Mouse (Mus musculus) liver, embryonic 16.5 days (tissue): ENCODE results near the gene Krt12. TPM values are rescaled to one million over a fixed set of nuclear protein-coding genes. Genes with fewer than 3 reads are reported as not detected.

Experiments used
- ATAC-seq: fragments of 200-750 bp; cut with Nextera tagmentation; 2 replicates; pipeline ENCODE4 v1.8.0; 2017; ENCODE audit warnings: low read depth, mild to moderate bottlenecking, moderate number of reproducible peaks, moderate library complexity
- H3K27ac ChIP-seq: fragments of 300-500 bp; sonication (generic); 2 replicates; pipeline ENCODE4 v1.5.1; 2014; ENCODE audit warnings: mild to moderate bottlenecking, low read length
- H3K27me3 ChIP-seq: fragments of 300-500 bp; sonication (generic); 2 replicates; pipeline ENCODE4 v1.6.1; 2014; ENCODE audit warnings: low read depth, low read length, mixed read lengths; ENCODE audit not compliant: control insufficient read depth, insufficient read depth
- H3K36me3 ChIP-seq: fragments of 300-500 bp; sonication (generic); 2 replicates; pipeline ENCODE4 v1.6.1; 2014; ENCODE audit warnings: mild to moderate bottlenecking; ENCODE audit not compliant: control insufficient read depth, insufficient read depth
- H3K4me1 ChIP-seq: fragments of 300-500 bp; sonication (generic); 2 replicates; pipeline ENCODE4 v1.6.1; 2014; ENCODE audit warnings: low read depth, low read length, mixed read lengths; ENCODE audit not compliant: control insufficient read depth
- H3K4me2 ChIP-seq: fragments of 300-500 bp; sonication (generic); 2 replicates; pipeline ENCODE4 v1.6.1; 2014; ENCODE audit warnings: low read depth, low read length, mixed read lengths
- H3K4me3 ChIP-seq: fragments of 300-500 bp; sonication (generic); 2 replicates; pipeline ENCODE4 v1.5.1; 2014; ENCODE audit warnings: low read depth, mild to moderate bottlenecking, low read length
- H3K9ac ChIP-seq: fragments of 300-500 bp; sonication (generic); 2 replicates; pipeline ENCODE4 v1.6.1; 2014; ENCODE audit warnings: low read depth, low read length
- H3K9me3 ChIP-seq: fragments of 300-500 bp; sonication (generic); replicated peaks from 2 replicates; pipeline ENCODE4 v1.6.1; 2016; ENCODE audit warnings: low read length; ENCODE audit not compliant: control insufficient read depth
- WGBS: fragments of 180-500 bp; shearing (Covaris S2); extraction: QIAGEN DNeasy Blood & Tissue Kit; methylation state at CpG from one replicate; pipeline ENCODE4 v1.1.7; 2014; ENCODE audit not compliant: insufficient replicate concordance; 5-methylcytosine and 5-hydroxymethylcytosine counted together
- polyA plus RNA-seq: library from polyadenylated mRNA; unstranded; fragments of >200 nt; fragmentation: Nextera tagmentation; extraction: Ambion mirVana; gene quantifications from 2 replicates; pipeline ENCODE4 v1.2.1, GENCODE M21; 2015

Krt12 gene
- polyA plus RNA-seq, result 0.05 TPM in 1 of 2 replicates, not detected in the other

GRCm38 (mm10) chr11:99422159-99422558, at the start of gene Krt12:
TSS of gene Krt12 (minus strand) at chr11:99422259.
- no peak within 1 kb of the TSS for H3K9ac ChIP-seq

DNA sequence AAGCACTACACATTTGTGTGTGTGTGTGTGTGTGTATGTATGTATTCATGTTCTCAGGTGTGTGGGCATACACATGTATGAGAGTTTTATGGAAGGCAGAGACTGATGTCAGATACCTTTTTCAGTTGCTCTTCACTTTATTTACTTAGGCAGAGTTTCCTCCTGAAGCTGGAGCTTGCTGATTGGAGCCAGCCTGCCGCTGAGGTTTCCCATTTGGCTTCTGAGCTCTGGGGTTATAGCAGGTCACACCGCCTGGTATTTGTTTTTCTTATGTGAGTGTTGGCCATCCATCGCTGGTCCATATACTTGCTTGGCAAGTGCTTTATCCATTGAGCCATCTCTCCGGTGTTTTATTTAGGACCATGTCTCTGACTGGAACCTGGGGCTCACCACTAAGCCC, 47.2 kb upstream of the Krt12 start:
- no peaks in the 10 kb centered on the region for H3K4me1 ChIP-seq
- H3K36me3 ChIP-seq, result no peaks in the 10 kb centered on the region
- H3K4me2 ChIP-seq, result no peak overlapping the region
- WGBS, result 62% methylated on average over 4 of the region's 4 CpGs
- ATAC-seq, result no peak
- H3K27ac ChIP-seq, result no peak overlapping the region
- H3K27me3 ChIP-seq, result no peaks in the 10 kb centered on the region
- H3K9me3 ChIP-seq, result no peaks in the 10 kb centered on the region
- no peak overlapping the region for H3K9ac ChIP-seq
- H3K4me3 ChIP-seq, result no peak overlapping the region

More at GRCm38 (mm10) chr11:99422159-99422558, at the start of gene Krt12:
- Histone ChIP-seq H3K27me3 (no peaks in the 10 kb centered on the region), H3K4me3 (no peak within 1 kb of the TSS), H3K36me3 (no peaks in the 10 kb centered on the region), H3K27ac (no peak within 1 kb of the TSS), H3K9me3 (no peaks in the 10 kb centered on the region), H3K4me1 (no peaks in the 10 kb centered on the region), H3K4me2 (no peak within 1 kb of the TSS)
- 69% methylated on average over 10 of the region's 10 CpGs for WGBS
- ATAC-seq, result no peak

DNA sequence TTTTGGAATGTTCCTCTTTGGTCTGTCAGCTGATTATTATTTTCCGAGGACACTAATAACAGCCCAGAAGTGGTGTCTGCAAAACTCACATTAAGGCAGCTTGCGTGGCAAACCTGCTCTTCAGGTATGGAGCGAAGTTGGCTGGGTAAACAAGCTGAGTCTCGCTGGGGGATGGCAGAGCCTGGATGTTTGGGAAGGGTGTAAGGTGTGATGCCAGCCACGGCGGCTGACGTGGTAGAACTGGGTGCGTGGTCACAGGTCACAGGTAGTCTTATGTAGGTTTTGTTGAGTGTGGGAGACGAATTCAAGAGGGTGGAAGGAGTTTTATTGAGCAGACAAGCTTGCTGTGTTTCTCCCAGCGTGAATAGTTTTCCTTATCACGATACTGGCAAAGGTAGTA, 46.5 kb upstream of the Krt12 start:
- no peak overlapping the region for H3K4me3 ChIP-seq
- WGBS, result 58% methylated on average over 11 of the region's 11 CpGs
- no peaks in the 10 kb centered on the region for H3K4me1 ChIP-seq
- H3K27ac ChIP-seq, result no peak overlapping the region
- H3K9me3 ChIP-seq, result no peaks in the 10 kb centered on the region
- no peaks in the 10 kb centered on the region for H3K27me3 ChIP-seq
- no peaks in the 10 kb centered on the region for H3K36me3 ChIP-seq
- no peak overlapping the region for H3K9ac ChIP-seq
- H3K4me2 ChIP-seq, result no peak overlapping the region
- no peak for ATAC-seq

- no peak for ATAC-seq
- Histone ChIP-seq H3K9ac (no peak overlapping the region), H3K4me1 (no peaks in the 10 kb centered on the region; the same call in 1 of the 2 replicates), H3K27me3 (no peaks in the 10 kb centered on the region), H3K36me3 (no peaks in the 10 kb centered on the region), H3K4me3 (no peak overlapping the region), H3K4me2 (no peak overlapping the region), H3K27ac (no peak overlapping the region), H3K9me3 (no peaks in the 10 kb centered on the region)
- WGBS, result 36% methylated on average over 7 of the region's 7 CpGs
Measured at GRCm38 (mm10) chr11:99466316-99466715, 44.3 kb upstream of the Krt12 start.

DNA sequence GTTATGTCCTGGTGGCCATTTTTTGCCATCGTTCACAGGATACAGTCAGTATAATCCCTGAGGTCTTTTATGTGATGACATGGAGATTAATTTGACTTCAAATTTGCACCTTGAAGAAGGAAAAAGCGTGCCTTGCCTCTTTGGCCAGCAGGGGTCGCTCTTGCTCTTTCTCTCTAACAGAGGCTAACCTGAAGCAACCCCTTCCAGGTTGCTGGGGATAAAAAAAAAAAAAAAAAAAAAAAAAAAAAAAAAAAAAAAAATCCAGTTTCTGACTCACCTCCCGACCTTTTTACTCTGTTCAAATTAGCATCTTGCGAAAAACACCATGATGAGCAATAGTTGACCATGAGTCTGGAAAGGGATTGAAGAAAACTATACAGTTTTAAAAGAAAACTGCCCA, 42.8 kb upstream of the Krt12 start:
- 7% methylated on average over 5 of the region's 5 CpGs for WGBS

GRCm38 (mm10) chr11:99463155-99463554, 41.1 kb upstream of the Krt12 start:
- Histone ChIP-seq H3K36me3 (no peaks in the 10 kb centered on the region), H3K27ac (no peak overlapping the region), H3K9ac (no peak overlapping the region), H3K9me3 (no peaks in the 10 kb centered on the region), H3K4me3 (no peak overlapping the region), H3K4me2 (no peak overlapping the region), H3K4me1 (no peaks in the 10 kb centered on the region; the same call in 1 of the 2 replicates), H3K27me3 (no peaks in the 10 kb centered on the region)
- ATAC-seq, result no peak
- 6% methylated on average over 8 of the region's 8 CpGs for WGBS

More for the DNA sequence above, 42.8 kb upstream of the Krt12 start:
- H3K4me3 ChIP-seq, result no peak overlapping the region
- no peaks in the 10 kb centered on the region for H3K9me3 ChIP-seq
- H3K4me2 ChIP-seq, result no peak overlapping the region
- H3K9ac ChIP-seq, result no peak overlapping the region
- H3K36me3 ChIP-seq, result no peaks in the 10 kb centered on the region
- H3K4me1 ChIP-seq, result no peaks in the 10 kb centered on the region; the same call in 1 of the 2 replicates
- no peaks in the 10 kb centered on the region for H3K27me3 ChIP-seq
- ATAC-seq, result no peak
- no peak overlapping the region for H3K27ac ChIP-seq

DNA sequence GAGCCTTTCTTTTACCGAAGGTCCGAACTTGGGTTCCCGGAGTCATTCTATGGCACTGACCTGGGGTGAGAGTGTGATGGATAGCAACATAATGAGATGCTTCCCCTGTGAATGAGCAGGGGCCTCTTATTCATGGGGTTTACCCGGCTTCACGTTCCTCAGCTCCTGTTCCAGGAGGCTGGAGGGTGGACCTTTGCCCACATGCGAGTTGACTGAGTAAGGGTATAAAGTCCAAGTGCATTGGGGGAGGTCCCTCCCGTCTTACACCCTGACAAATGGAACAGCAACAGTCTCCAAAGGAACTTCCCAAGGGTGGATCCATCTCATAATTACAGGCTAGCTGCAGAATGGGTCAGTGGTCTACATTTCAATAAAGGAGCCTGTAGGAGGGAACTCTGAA, 39.7 kb upstream of the Krt12 start:
- no peak overlapping the region for H3K9ac ChIP-seq
- no peaks in the 10 kb centered on the region for H3K36me3 ChIP-seq
- H3K4me1 ChIP-seq, result no peaks in the 10 kb centered on the region; the same call in 1 of the 2 replicates
- no peaks in the 10 kb centered on the region for H3K9me3 ChIP-seq
- no peak for ATAC-seq
- H3K4me3 ChIP-seq, result no peak overlapping the region
- H3K27me3 ChIP-seq, result no peaks in the 10 kb centered on the region
- WGBS, result 64% methylated on average over 7 of the region's 7 CpGs
- H3K4me2 ChIP-seq, result no peak overlapping the region
- no peak overlapping the region for H3K27ac ChIP-seq

DNA sequence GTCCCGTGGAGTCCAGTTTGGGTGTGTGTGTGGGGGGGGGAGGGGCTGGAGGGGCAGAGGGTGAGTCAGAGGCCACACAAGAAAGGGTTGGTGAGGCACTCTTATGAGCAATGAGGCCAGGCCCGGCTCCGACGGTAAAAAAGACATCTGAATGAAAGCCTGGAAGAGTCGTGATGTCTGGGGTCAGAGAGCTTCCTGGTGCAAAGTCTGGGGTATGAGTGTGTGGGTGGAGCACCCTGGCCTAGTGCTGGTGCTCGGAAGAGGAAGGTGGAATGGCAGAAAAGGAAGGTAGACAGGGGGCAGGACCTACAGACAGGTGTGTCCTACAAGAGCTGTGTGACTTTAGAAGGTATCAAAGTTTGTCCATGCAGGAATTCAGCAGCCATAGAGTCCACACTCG, 36.8 kb upstream of the Krt12 start:
- WGBS, result 36% methylated on average over 7 of the region's 7 CpGs
- no peak overlapping the region for H3K9ac ChIP-seq
- H3K4me3 ChIP-seq, result no peak overlapping the region

DNA sequence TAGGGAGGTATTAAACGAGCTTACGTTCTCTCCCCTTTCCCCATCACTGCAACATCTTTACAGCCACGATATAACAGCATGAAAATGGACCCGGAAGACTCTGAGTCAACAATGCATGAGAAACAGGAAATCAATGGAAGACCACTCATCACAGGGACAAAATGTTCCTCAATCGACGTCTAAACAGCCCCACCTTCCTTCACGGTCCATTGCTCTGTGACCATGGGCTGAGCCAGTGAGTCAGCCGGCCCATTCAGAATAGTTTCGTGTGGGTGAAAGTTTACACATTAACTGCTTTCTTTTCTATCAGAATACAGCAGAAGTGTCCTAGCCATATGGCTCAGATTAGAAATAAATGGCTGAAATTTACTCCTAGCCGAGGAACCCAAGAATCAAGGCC, 32.7 kb upstream of the Krt12 start:
- WGBS, result 55% methylated on average over 10 of the region's 10 CpGs
- Histone ChIP-seq H3K4me2 (no peak overlapping the region), H3K9me3 (no peaks in the 10 kb centered on the region), H3K9ac (no peak overlapping the region), H3K27ac (no peak overlapping the region), H3K36me3 (no peaks in the 10 kb centered on the region), H3K4me3 (no peak overlapping the region), H3K27me3 (no peaks in the 10 kb centered on the region), H3K4me1 (no peaks in the 10 kb centered on the region)
- no peak for ATAC-seq

More for the DNA sequence above, 36.8 kb upstream of the Krt12 start:
- H3K4me2 ChIP-seq, result no peak overlapping the region
- H3K9me3 ChIP-seq, result no peaks in the 10 kb centered on the region
- no peaks in the 10 kb centered on the region for H3K36me3 ChIP-seq
- H3K27me3 ChIP-seq, result no peaks in the 10 kb centered on the region
- no peak overlapping the region for H3K27ac ChIP-seq
- no peaks in the 10 kb centered on the region; the same call in 1 of the 2 replicates for H3K4me1 ChIP-seq
- no peak for ATAC-seq
